Mouse (Mus musculus): ENCODE measurements at regions not wholly inside any gene's neighbourhood (a gene's known extent, or its start where the extent isn't known, plus 50 kb on each side); places are given as distances from the start of the nearest gene placed in this dataset.

DNA sequence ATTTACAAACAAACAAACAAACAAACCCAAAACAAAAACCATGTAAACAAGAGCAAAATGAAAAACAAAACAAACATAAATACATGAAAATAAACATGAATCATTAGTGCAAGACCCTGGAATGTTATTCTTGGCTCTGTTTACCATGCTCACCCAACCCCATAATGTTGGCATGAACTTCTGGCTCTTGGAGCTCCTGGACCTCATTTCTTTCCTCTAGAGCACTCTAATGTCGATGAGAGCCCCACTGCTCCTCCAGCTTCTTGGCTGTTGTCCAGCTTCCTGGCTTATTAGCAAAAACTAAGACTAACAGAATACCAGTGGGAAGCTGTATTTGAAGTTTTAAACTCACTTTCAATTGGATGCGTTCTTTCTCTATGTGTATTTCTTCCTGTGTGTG lies 81.3 kb upstream of the Gm21830 start:
- DNase-seq (ENCODE audit: low spot score) = peak; percentile 5

DNA sequence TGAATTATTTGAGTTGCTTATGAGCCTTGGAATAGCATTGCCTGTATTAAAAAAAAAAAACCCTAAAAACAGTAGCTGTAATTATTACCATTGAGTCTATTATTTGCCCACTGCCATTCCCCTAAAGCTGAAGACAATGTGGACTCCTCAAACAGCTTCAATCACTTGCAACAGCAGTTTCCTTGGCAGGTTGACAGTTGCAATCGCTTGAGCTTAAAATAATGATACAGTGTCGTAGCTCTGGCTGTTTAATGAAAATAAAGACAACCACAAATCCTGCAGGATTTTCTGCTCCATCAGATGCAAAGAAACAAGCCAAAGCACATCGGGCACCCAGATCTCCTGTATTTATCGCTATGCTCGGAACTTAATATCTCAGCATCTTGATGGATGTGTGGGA lies 68.8 kb upstream of the Gm21830 start:
- no peak for DNase-seq (ENCODE audit: low spot score)
